Mouse (Mus musculus) skeletal muscle tissue, postnatal 0 days (tissue): ENCODE data around the gene Adcy10. TPM values are rescaled to one million over a fixed set of nuclear protein-coding genes. Genes with fewer than 3 reads are reported as not detected.

ENCODE experiments used
- polyA plus RNA-seq: library from polyadenylated mRNA; unstranded; fragments of >200 nt; fragmentation: Nextera tagmentation; extraction: Ambion mirVana; gene quantifications from 2 replicates; pipeline ENCODE4 v1.2.1, GENCODE M21; 2015

Adcy10 gene
- polyA plus RNA-seq, result not detected in 2 replicates

DNA sequence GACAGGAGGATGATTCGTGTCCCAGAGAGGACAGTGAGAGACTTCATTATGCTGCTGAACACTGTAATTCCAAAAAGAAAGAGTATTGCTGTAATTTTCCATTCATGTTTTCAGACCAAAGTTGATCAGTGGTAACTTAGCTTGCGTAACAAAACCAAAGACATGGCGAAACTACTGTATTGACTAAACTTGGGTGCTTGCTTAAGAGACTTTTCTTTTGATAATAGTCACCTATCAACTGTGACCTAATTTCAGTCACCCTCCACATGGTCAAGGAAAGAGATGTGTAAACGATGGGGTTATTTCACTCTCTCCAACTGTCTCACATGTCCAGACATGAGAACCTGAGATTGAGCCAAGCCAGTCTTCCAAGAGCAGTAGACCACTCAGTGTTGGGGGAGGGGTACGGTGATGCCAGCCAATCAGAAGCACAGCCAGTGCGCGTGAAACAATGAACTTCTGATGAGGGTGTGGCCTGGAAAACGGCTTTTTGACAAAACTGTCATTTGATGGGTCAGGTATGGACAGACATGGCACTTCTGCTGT lies at the start of gene Adcy10:
Adcy10 (plus strand) TSS at position 496 of the 546 bp plus-strand sequence.

GRCm38 (mm10) chr1:165460360-165460800 lies 24.6 kb upstream of the Adcy10 start, which contains the start of the genes Dcaf6 and Mpc2:
TSS of gene Dcaf6 (minus strand) at chr1:165460475.
TSS of gene Mpc2 (plus strand) at chr1:165460637.

Other genes starting within 250 kb of the Adcy10 start
- 50.1 and 56.2 TPM in 2 replicates for gene Tiprl, start 248.2 kb upstream of the Adcy10 start, polyA plus RNA-seq
- gene Gpr161, start 189.4 kb upstream of the Adcy10 start, polyA plus RNA-seq, result 0.33 and 0.35 TPM in 2 replicates
- 32.9 and 41.1 TPM in 2 replicates for gene Dcaf6, start 24.7 kb upstream of the Adcy10 start, polyA plus RNA-seq
- gene Mpc2, start 24.5 kb upstream of the Adcy10 start, polyA plus RNA-seq, result 408 and 448 TPM in 2 replicates
- gene Mpzl1, start 149.4 kb downstream of the Adcy10 start, polyA plus RNA-seq, result 43.0 and 45.8 TPM in 2 replicates
- gene Rcsd1, start 224.6 kb downstream of the Adcy10 start, polyA plus RNA-seq, result 78.8 and 80.7 TPM in 2 replicates